Comparison of ENCODE assay signal across 9 mouse cellular contexts in genomic region chr3:96435557-96436091, GRCm38 (mm10). TPM values are rescaled to one million over a fixed set of nuclear protein-coding genes. Genes with fewer than 3 reads are reported as not detected.
DNase-seq lines count a peak whose midpoint lies in the region; ATAC-seq and TF ChIP-seq lines count a peak whose summit lies in the region.
"Had no signal": no experiment of that assay in that cellular context is flagged by ENCODE, and none has a peak within 500 bp of the region (broad histone marks: within the 10 kb centered on the region; RNA-seq: fewer than 3 reads in every experiment).

No protein-coding gene starts in this region.

- H3K4me3 ChIP-seq in heart, embryonic 10.5 days = peak overlapping the region; percentile 58
- no peak overlapping the region for H3K4me3 ChIP-seq in heart, adult 2 months
- H3K4me3 ChIP-seq in ES-E14 (ENCODE audit: insufficient read depth in 1 of 2, low read depth in 1 of 2, low read length in 2 of 2, poor library complexity in 1 of 2, severe bottlenecking in 1 of 2) = peak overlapping the region; percentile 30 to 51; a peak in 3 of 4 replicates
- peak overlapping the region; percentile 64 for H3K4me3 ChIP-seq in erythroblast, embryonic 14.5 days (replicated peaks)
- H3K4me3 ChIP-seq in midbrain, embryonic 12.5 days = peak overlapping the region; percentile 23

- intact Hi-C loops in heart, adult 2 months (cut with DNase I) = no loop called here

- H3K36me3 ChIP-seq in heart, embryonic 10.5 days = no peaks in the 10 kb centered on the region
- no peaks in the 10 kb centered on the region for H3K36me3 ChIP-seq in heart, adult 2 months (ENCODE audit: control insufficient read depth, insufficient read depth, low read length)
- no peaks in the 10 kb centered on the region for H3K36me3 ChIP-seq in ES-E14 (ENCODE audit: control insufficient read depth, insufficient read depth, low read length, poor library complexity, severe bottlenecking)
- H3K36me3 ChIP-seq in erythroblast, embryonic 14.5 days (ENCODE audit: control insufficient read depth) = no peaks in the 10 kb centered on the region
- no peaks in the 10 kb centered on the region for H3K36me3 ChIP-seq in midbrain, embryonic 12.5 days

- no peaks in the 10 kb centered on the region for H3K79me2 ChIP-seq in heart, adult 2 months (replicated peaks; ENCODE audit: control insufficient read depth, insufficient read depth, low read length)

- H3K9me3 ChIP-seq in heart, embryonic 10.5 days = no peaks in the 10 kb centered on the region
- H3K9me3 ChIP-seq in ES-E14 (ENCODE audit: control insufficient read depth, insufficient read depth, low read depth, low read length) = no peaks in the 10 kb centered on the region
- peaks cover 3% of the 10 kb centered on the region for H3K9me3 ChIP-seq in erythroblast, embryonic 14.5 days (ENCODE audit: control insufficient read depth, low read length)
- H3K9me3 ChIP-seq in midbrain, embryonic 12.5 days = no peaks in the 10 kb centered on the region

- TF ChIP-seq EP300 in heart, adult 2 months (IDR thresholded peaks at IDR 0.05; ENCODE audit: insufficient read depth, low read depth, low read length) = no peak

- no peak for TF ChIP-seq POLR2A in heart, adult 2 months (IDR thresholded peaks at IDR 0.05; ENCODE audit: insufficient read depth, low read depth, low read length)

- H3K4me2 ChIP-seq in midbrain, embryonic 12.5 days (replicated peaks) = peak overlapping the region; percentile 37

- H3K4me1 ChIP-seq in heart, embryonic 10.5 days = peaks cover 9% of the 10 kb centered on the region; the same call in 1 of the 2 replicates
- H3K4me1 ChIP-seq in heart, adult 2 months (ENCODE audit: control insufficient read depth, insufficient read depth, low read length) = no peaks in the 10 kb centered on the region; the same call in 1 of the 2 replicates
- H3K4me1 ChIP-seq in ES-E14 (ENCODE audit: control insufficient read depth in 2 of 2, insufficient read depth in 2 of 2, low read length in 2 of 2, poor library complexity in 1 of 2) = peaks cover 0 to 6% of the 10 kb centered on the region in 2 experiments; a peak in 2 of 4 replicates
- H3K4me1 ChIP-seq in erythroblast, embryonic 14.5 days (ENCODE audit: control insufficient read depth) = peaks cover 66% of the 10 kb centered on the region
- H3K4me1 ChIP-seq in midbrain, embryonic 12.5 days = peaks cover 4% of the 10 kb centered on the region

- no peak overlapping the region for H3K27ac ChIP-seq in heart, embryonic 10.5 days
- no peak overlapping the region for H3K27ac ChIP-seq in heart, adult 2 months
- no peak overlapping the region for H3K27ac ChIP-seq in ES-E14 (ENCODE audit: insufficient read depth, low read depth, low read length, poor library complexity, severe bottlenecking)
- no peak overlapping the region for H3K27ac ChIP-seq in midbrain, embryonic 12.5 days (replicated peaks)

- in situ Hi-C loops in ES-E14 (cut with MboI; ENCODE audit: low sequenced_read_pairs in 2 of 2, unreplicated experiment in 2 of 2) = loop anchor here in 1 of 2 experiments (25.0 kb wide), 1 partner anchor 98 kb away; no protein-coding TSS in a partner anchor

- peak; percentile 82 for DNase-seq in heart, embryonic 10.5 days (ENCODE audit: low spot score)
- no peak for DNase-seq in heart, adult 2 months
- DNase-seq in ES-E14 (ENCODE audit: low read depth, low spot score) = no peak
- peak; percentile 25 to 71 for DNase-seq in layer of hippocampus, adult 18-20 months (ENCODE audit: low spot score in 2 of 2)
- peak; percentile 84 for DNase-seq in yolk sac, embryonic 10.5 days (ENCODE audit: low spot score)
- no peak for DNase-seq in ovary, postnatal 14 days (ENCODE audit: low spot score)

- peaks cover 45% of the 10 kb centered on the region; the same call in 1 of the 2 replicates for H3K27me3 ChIP-seq in heart, embryonic 10.5 days (ENCODE audit: insufficient read depth, poor library complexity, severe bottlenecking)
- peaks cover 7% of the 10 kb centered on the region; the same call in 1 of the 2 replicates for H3K27me3 ChIP-seq in heart, adult 2 months (ENCODE audit: control insufficient read depth, insufficient read depth, low read length)
- H3K27me3 ChIP-seq in erythroblast, embryonic 14.5 days (ENCODE audit: control insufficient read depth) = peaks cover 67% of the 10 kb centered on the region
- H3K27me3 ChIP-seq in midbrain, embryonic 12.5 days = peaks cover 53% of the 10 kb centered on the region
- H3K27me3 ChIP-seq: Patski had no signal

- H3K9ac ChIP-seq in heart, adult 2 months (ENCODE audit: low read depth, low read length) = no peak overlapping the region
- H3K9ac ChIP-seq in ES-E14 (ENCODE audit: insufficient read depth, low read depth, low read length, poor library complexity, severe bottlenecking) = peak overlapping the region; percentile 29; the same call in 1 of the 2 replicates
- H3K9ac ChIP-seq in midbrain, embryonic 12.5 days (replicated peaks) = no peak overlapping the region

- under 1% methylated on average over 26 of the region's 26 CpGs for WGBS in heart, embryonic 10.5 days
- WGBS in heart, adult 2 months = 5% methylated on average over 26 of the region's 26 CpGs
- under 1% methylated on average over 26 of the region's 26 CpGs for WGBS in midbrain, embryonic 12.5 days

- peak; percentile 12; the same call in 1 of the 2 replicates for ATAC-seq in midbrain, embryonic 12.5 days (ENCODE audit: low FRiP score, low read depth)
- ATAC-seq: Patski had no signal

- no peak for TF ChIP-seq CTCF in heart, adult 2 months (IDR thresholded peaks at IDR 0.05)

TF ChIP-seq in ES-E14, 5 proteins besides CTCF, POLR2A, EP300 and RAD21:
- TF ChIP-seq ZNF384 (IDR thresholded peaks at IDR 0.05; ENCODE audit: low read depth, low read length) (no peak), HCFC1 (IDR thresholded peaks at IDR 0.05; ENCODE audit: borderline replicate concordance, insufficient read depth, low read length) (no peak), ZC3H11A (IDR thresholded peaks at IDR 0.05; ENCODE audit: borderline replicate concordance, low read depth, low read length) (no peak), MAFK (IDR thresholded peaks at IDR 0.05; ENCODE audit: insufficient read depth, low read depth, low read length) (no peak), CHD2 (IDR thresholded peaks at IDR 0.05; ENCODE audit: low read depth, low read length) (no peak)

RNA-seq across cellular contexts. Expression of gene BC107364, which starts 16.5 kb away (rescaled TPM):
- 0.49 TPM in 1 of 2 replicates, not detected in the other for polyA plus RNA-seq in heart, embryonic 10.5 days (2016; fragmentation: Nextera tagmentation; extraction: Ambion mirVana)
- total RNA-seq in heart, adult 2 months (2021) = not detected
- polyA plus RNA-seq in heart, adult 2 months (2012; rRNA removed) = 0.15 TPM in 1 of 2 replicates, not detected in the other
- total RNA-seq in ES-E14 (2012; rRNA removed) = not detected in 2 replicates
- not detected in 2 replicates for polyA plus RNA-seq in erythroblast, embryonic 14.5 days (2012)
- total RNA-seq in layer of hippocampus, adult 18-20 months (2021) = not detected
- polyA plus RNA-seq in midbrain, embryonic 12.5 days (2016; fragmentation: Nextera tagmentation; extraction: Ambion mirVana) = 0.26 TPM in 1 of 2 replicates, not detected in the other
- polyA plus RNA-seq: Patski had no signal

Comparison
In these comparisons a context has a peak if more than half of its experiments do, and no peak if none do; other contexts are left out.
1. DNase-seq: peak in heart, embryonic 10.5 days (single experiment), layer of hippocampus, adult 18-20 months (2 of 2) and yolk sac, embryonic 10.5 days (single experiment); none in heart, adult 2 months (0 of 2), ES-E14 (single experiment) and ovary, postnatal 14 days (single experiment).